10 mouse cellular contexts compared by ENCODE assay signal in genomic region chr3:20304758-20305352, GRCm38 (mm10). TPM values are rescaled to one million over a fixed set of nuclear protein-coding genes. Genes with fewer than 3 reads are reported as not detected.
DNase-seq lines count a peak whose midpoint lies in the region; ATAC-seq lines count a peak whose summit lies in the region.
"Had no signal": no experiment of that assay in that cellular context is flagged by ENCODE, and none has a peak within 500 bp of the region (broad histone marks: within the 10 kb centered on the region; RNA-seq: fewer than 3 reads in every experiment).

No protein-coding gene starts in this region.

- peak; percentile 90 for ATAC-seq in monocyte, adult 5-6 weeks (replicated peaks; ENCODE audit: insufficient number of reproducible peaks, low FRiP score, low TSS enrichment, poor library complexity, severe bottlenecking)
- no peak for ATAC-seq in forebrain, embryonic 15.5 days (replicated peaks)

- H3K36me3 ChIP-seq in forebrain, embryonic 15.5 days, result no peaks in the 10 kb centered on the region

- H3K4me3 ChIP-seq in forebrain, embryonic 15.5 days, result no peak overlapping the region

- H3K9me3 ChIP-seq in forebrain, embryonic 15.5 days, result no peaks in the 10 kb centered on the region

- H3K27me3 ChIP-seq in forebrain, embryonic 15.5 days, result no peaks in the 10 kb centered on the region

- WGBS in forebrain, embryonic 15.5 days, result 64% methylated on average over 2 of the region's 2 CpGs

- peak; percentile 35 for DNase-seq in layer of hippocampus, adult 11-12 months (ENCODE audit: low spot score)
- DNase-seq in layer of hippocampus, adult 8-10 months (ENCODE audit: low spot score in 2 of 2), result no peak
- peak; percentile 10 for DNase-seq in adrenal gland, postnatal 14 days
- peak; percentile 48 for DNase-seq in layer of hippocampus, adult 9-11 months
- no peak for DNase-seq in Muller cell, postnatal 12 days (ENCODE audit: inconsistent ontology term)
- no peak for DNase-seq in spleen, postnatal 10 days (ENCODE audit: low spot score in 2 of 2)

- no peak overlapping the region for H3K9ac ChIP-seq in forebrain, embryonic 15.5 days (replicated peaks)

- H3K4me1 ChIP-seq in forebrain, embryonic 15.5 days, result no peaks in the 10 kb centered on the region

- no peak overlapping the region for H3K27ac ChIP-seq in forebrain, embryonic 15.5 days (replicated peaks)

- no peak overlapping the region for H3K4me2 ChIP-seq in forebrain, embryonic 15.5 days (replicated peaks)

RNA-seq across cellular contexts. Expression of gene Cpb1, which starts 29.3 kb away (rescaled TPM):
- total RNA-seq in layer of hippocampus, adult 8-10 months (2022), result under 1 TPM in 2 of 4 experiments, not detected in 2; 0.18 to 0.45 TPM
- 4.4 and 4.7 TPM in 2 replicates for total RNA-seq in adrenal gland, postnatal 14 days (2021)
- total RNA-seq in monocyte, adult 5-6 weeks (2017), result not detected in 3 replicates
- not detected in 2 replicates for polyA plus RNA-seq in forebrain, embryonic 15.5 days (2015; fragmentation: Nextera tagmentation; extraction: Ambion mirVana)
- total RNA-seq: layer of hippocampus, postnatal 36 days; neutrophil, adult 5-6 weeks had no signal

Comparison
In these comparisons a context has a peak if more than half of its experiments do, and no peak if none do; other contexts are left out.
1. DNase-seq: peak in layer of hippocampus, adult 11-12 months (single experiment), adrenal gland, postnatal 14 days (single experiment) and layer of hippocampus, adult 9-11 months (single experiment); none in layer of hippocampus, adult 8-10 months (0 of 2), Muller cell, postnatal 12 days (single experiment) and spleen, postnatal 10 days (0 of 2).